Mouse (Mus musculus) adrenal gland, postnatal 10 days (tissue): ENCODE measurements around the gene Wdr5b. TPM values are rescaled to one million over a fixed set of nuclear protein-coding genes. Genes with fewer than 3 reads are reported as not detected.
A peak's percentile ranks its signal among the peaks of the same experiment; 100 is the strongest.
"Not testable (repeated sequence)": the region's sequence is repeated elsewhere in the genome, so short reads cannot be mapped to it uniquely, and the experiment has no call there.

ENCODE experiments used
- DNase-seq: peaks from one replicate; pipeline ENCODE4 v3.0.0; 2021; ENCODE audit warnings: mixed read lengths
- long read RNA-seq, 2 experiments: library from polyadenylated mRNA; stranded (forward); transcript quantifications; one replicate each; pipeline ENCODE4 v2.0.0; 2021
- total RNA-seq, 2 experiments: library from RNA; stranded (reverse); gene quantifications; 2 replicates each; pipeline ENCODE4 v1.2.3; 2021

Wdr5b gene
- total RNA-seq = 1 to 10 TPM; 4.3 to 5.3 TPM
- long read RNA-seq, experiment 1, transcript Wdr5b-201 (1 exons, 2,739 nt) = major isoform, 13 of 13 reads
- long read RNA-seq, experiment 1, partial matches to known transcripts = 0 of 13 reads
- long read RNA-seq, experiment 1, other reads (novel, unspliced or antisense) = 0 of 13 reads
- long read RNA-seq, experiment 2, transcript Wdr5b-201 (1 exons, 2,739 nt) = major isoform, 6 of 6 reads
- long read RNA-seq, experiment 2, partial matches to known transcripts = 0 of 6 reads
- long read RNA-seq, experiment 2, other reads (novel, unspliced or antisense) = 0 of 6 reads

DNA sequence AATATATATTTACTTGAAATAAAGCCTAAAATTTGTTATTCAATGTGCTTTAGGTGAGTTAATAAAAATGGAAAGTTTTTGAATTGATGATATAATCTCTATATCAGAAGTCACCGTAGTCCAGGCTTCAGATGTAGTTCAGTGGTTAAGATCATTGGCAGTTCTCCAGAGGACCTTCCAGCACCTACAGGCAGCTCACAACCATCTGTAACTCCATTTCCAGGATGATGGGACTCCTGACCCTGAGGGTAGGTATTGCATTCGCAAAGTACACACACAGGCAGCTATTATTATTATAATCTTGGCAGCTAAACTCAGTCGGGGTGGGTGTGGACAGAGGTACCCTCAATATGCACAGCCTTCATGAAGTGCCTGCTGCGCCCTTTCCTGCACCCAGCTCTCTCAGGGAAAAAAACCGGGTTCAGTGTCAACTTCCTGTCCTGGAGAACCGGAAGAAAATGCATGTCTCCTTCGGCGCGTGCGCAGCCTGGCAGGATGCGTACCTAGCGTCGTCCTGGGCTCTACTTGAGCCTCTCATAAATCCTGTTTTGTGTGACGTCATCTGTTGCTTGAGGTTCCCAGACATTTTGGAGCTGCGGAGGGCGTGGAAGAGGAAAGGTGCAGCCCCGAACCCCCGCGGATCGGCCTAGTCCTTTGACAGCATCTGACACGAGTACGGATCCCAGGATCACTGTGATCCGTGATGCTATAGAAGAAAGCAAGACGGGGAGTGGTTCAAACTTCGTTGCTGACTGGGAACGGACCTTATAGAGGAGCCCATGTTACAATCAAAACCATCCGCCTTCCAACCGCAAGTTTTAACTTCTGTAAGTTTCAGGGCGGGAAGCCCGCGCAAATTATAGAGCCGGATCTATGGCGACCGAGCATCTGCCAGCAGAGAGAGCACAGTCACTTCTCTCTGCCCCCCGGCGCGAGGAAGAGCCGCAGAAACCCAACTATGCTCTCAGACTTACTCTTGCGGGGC, at the start of gene Wdr5b:
Gene Wdr5b, plus strand, starts transcription at position 551 of the 985 bp plus-strand sequence.
- peak; percentile 91 for DNase-seq

DNA sequence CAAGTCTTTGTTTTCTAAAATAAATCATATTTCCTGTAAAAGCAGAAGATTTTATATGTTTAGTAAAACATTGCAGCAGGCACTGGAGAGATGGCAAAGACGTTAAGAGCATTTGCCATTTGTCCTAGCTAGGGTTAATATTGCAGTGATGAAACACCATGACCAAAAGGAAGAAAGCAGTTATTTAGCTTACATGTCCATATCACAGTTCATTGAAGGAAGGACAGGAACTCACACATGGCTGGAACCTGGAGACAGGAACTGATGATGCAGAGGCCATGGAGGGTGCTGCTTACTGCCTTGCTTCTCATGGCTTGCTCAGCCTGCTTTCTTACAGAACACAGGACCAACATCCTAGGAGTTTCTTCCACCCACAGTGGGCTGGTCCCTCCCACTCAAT, 48.6 kb upstream of the Wdr5b start:
- DNase-seq = no peak

GRCm38 (mm10) chr16:35993316-35993715, 47.7 kb upstream of the Wdr5b start:
- no peak for DNase-seq

DNA sequence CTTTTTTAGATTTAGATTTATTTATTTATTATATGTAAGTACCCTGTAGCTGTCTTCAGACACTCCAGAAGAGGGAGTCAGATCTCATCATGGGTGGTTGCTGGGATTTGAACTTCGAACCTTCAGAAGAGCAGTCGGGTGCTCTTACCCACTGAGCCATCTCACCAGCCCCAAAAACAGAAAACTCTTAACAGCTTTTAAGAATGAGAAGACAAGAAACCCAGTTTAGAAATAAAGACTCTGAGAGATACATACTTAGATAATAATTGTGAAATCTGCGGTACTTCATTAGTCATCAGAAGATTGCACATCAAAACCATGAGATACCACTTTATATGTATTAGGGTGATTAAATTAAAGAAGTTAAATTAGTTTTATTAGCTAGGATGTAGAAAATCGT, 42.1 kb upstream of the Wdr5b start:
- not testable (repeated sequence) for DNase-seq

DNA sequence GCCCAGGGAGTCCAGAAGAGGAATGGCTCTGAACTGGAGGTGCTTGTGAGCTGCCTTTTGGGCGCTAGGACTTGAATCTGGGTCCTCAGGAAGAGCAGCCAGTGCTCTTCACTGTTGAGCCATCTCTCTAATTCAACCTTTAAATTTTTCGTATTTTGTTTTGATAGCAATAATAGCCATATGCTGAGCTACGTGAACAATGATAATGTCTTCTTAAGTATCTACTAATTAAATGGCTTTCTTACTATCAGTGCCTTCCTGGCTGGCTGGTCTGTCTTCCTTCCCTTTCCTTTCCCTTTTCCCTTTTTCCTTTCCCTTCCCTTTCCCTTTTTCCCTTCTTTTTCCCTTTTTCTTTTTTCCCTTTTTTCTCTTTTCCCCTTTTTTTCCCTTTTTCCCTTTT, 32.6 kb upstream of the Wdr5b start:
- DNase-seq = no peak

GRCm38 (mm10) chr16:36016335-36016734, 24.7 kb upstream of the Wdr5b start:
- no peak for DNase-seq

DNA sequence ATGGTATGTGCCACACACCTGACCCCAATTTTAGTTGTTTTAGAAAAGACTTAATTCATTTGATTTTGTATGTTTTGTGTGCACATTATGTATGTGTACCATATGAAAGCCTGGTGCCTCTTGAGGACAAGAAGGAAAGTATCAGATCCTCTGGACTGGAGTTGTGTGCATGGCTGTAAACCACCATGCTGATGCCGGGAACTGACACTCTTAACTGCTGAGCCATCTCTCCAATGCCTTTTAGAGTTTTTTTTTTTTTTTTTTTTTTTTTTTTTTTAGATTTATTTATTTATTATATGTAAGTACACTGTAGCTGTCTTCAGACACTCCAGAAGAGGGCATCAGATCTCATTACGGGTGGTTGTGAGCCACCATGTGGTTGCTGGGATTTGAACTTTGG, 12.9 kb upstream of the Wdr5b start:
- DNase-seq = not testable (repeated sequence)

DNA sequence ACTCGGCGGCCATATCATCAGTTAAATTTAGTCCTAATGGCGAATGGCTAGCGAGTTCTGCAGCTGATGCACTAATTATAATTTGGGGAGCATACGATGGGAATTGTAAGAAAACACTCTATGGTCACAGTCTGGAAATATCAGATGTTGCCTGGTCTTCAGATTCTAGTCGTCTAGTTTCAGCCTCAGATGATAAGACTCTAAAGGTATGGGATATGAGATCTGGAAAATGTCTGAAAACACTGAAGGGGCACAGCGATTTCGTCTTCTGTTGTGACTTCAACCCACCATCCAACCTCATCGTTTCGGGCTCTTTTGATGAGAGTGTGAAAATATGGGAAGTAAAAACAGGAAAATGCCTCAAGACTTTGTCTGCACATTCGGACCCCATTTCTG, 633 bp downstream of the Wdr5b start:
- no peak for DNase-seq

DNA sequence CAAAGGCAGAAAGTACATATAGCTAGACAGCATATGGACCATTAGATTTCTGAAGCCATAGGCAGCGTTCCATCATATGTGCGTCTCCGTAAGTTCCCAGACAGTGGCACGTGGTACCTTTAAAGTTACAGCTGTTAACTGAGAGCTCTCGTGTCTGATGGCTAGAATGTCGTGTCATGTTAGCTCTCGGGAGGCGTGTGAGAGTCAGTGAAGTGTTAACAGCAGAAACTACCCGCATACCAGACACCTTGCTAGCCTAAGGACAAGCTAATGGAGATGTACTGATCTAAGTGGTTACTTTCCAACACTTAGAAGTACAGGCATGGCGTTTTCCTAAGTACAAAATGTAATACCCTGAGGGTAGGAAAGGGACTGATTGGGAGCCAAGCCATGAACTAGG, 2.1 kb downstream of the Wdr5b start:
- DNase-seq = no peak

DNA sequence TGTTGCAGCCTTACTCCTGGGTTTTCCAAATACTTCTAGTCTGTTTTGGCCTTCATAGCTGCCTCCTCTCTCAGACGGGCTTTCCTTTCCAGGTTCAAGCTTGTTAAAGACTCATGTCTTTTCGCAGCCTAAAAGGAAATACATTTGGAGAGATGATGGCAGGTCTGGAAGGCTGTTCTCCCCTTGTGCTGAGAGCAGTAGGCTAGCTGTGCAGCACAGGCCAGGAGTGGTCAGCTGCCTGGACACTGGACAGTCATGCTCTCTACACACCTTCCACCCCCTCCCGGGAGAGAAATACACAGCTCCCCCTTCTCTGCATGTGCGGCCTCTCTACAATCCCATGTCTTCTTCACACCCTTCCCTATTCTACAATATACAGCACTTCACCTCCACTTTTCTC, 3.0 kb downstream of the Wdr5b start:
- no peak for DNase-seq

GRCm38 (mm10) chr16:36047538-36047937, 6.5 kb downstream of the Wdr5b start:
- no peak for DNase-seq

DNA sequence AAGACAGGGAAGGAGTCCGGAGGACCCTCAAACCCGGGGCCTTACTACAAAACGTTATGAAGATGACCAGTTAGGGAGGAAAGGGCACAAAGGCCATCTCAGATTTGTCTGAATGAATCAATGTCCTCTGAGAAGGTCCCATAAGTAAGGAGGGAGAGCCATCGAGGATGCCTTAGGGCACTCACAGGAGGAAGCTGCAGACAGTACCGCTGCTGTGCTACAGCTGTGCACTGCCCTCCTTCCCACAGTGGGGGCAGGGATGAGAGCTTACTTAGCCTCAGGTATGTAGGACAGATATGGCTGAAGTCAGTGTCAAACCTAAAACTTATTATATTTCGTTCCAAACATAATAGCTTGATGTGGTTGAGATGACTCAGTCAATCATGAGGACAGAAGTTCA, 10.5 kb downstream of the Wdr5b start:
- no peak for DNase-seq

DNA sequence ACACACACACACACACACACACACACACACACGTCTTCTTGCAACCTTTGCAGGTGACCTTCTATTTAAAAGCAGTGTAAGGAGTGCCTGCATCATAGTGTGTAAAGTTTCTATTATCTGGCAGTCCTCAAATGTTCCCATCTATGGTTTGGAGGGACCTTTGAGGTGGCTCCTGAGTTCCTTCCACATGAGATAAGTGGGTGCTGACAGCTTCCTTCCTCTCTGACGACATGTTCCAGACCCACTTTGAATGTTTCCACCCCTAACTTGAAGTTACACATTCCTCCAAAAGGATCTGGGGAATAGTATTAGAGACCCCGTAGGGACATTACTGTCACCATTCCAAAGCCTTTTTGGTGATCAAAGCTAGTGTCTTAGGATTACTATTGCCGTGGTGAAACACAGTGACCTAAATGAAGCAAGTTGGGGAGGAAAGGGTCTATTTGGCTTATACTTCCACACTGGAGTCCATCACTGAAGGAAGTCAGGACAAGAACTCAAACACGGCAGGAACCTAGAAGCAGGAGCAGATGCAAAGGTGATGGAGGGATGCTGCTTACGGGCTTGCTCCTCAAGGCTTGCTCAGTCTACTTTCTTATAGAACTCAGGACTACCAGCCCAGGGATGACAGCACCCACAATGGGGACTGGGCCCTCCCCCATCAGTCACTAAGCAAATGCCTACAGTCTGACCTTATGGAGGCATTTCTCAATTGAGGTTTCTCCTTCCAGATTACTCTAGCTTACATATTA, 12.7 kb downstream of the Wdr5b start:
- no peak for DNase-seq

DNA sequence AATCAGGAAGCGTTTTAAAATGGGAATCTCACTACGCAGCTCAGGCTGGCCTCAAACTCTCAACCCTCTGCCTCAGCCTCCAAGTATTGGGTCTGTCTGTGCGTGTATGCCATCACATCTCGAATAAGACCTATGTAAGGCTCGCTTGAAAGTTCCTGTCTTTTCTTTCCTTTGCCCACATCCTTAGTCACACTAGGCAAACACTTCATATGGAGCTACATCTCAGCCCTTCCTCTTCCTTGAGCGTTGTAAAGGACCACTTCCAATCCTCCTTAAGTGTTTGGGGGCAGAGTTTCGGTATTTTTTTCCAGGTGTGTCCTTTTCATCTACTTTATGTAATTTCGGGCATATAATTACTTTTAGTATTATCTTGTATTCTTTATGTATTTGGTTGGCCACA, 13.9 kb downstream of the Wdr5b start:
- DNase-seq = no peak

- peak; percentile 38 for DNase-seq
Observed at GRCm38 (mm10) chr16:36056416-36056815, 15.4 kb downstream of the Wdr5b start.

DNA sequence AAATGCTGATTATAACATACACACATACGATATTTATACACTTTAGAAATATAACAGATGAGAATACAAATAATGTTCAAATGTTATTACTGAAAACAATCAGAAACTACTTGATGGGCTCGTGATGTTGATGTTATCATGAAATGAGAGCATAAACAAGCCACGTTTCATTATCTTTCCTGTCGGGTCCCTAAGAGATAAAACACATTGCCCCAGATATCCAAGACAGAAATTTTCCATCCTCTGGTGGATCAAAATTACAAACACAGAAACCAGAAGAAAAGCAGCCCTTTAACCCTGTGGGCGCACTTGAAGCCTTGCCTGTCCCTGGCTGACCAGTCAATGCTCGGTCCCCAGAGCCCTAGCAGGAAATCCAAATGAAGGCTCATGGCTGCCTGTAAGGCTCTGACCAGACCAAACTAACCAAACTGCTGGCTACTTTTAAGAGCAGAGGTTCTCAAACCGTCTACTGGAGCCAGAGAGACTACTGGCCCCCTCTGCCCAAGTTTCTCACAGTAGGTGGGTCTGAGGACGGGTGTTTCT, 17.0 kb downstream of the Wdr5b start:
- DNase-seq = no peak

- DNase-seq = not testable (repeated sequence)
Observed at GRCm38 (mm10) chr16:36062534-36062933, 21.5 kb downstream of the Wdr5b start.

- no peak for DNase-seq
Observed at GRCm38 (mm10) chr16:36063315-36063714, 22.3 kb downstream of the Wdr5b start.

GRCm38 (mm10) chr16:36064904-36065303, 23.9 kb downstream of the Wdr5b start:
- no peak for DNase-seq

- DNase-seq = no peak
Observed at GRCm38 (mm10) chr16:36067694-36068093, 26.7 kb downstream of the Wdr5b start.

DNA sequence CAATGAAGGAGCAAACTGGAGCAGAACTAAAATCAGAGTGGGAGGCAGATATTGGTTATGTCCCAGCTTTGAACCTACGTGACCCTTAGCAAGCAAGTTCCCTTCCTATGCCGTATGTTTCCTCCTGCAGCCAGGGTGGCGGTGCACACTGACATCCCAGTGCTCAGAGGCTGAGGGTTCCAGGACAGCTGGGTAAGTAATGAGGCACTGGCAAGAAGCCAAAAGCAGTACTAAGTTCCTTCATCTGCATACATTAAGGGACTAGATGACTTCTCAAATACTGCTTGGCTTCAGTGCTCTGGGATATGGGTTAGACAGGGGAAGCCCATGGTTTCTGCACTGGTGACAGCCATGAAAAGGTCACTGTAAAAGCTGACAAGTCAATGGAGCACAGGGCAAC, 27.4 kb downstream of the Wdr5b start:
- DNase-seq = no peak

DNA sequence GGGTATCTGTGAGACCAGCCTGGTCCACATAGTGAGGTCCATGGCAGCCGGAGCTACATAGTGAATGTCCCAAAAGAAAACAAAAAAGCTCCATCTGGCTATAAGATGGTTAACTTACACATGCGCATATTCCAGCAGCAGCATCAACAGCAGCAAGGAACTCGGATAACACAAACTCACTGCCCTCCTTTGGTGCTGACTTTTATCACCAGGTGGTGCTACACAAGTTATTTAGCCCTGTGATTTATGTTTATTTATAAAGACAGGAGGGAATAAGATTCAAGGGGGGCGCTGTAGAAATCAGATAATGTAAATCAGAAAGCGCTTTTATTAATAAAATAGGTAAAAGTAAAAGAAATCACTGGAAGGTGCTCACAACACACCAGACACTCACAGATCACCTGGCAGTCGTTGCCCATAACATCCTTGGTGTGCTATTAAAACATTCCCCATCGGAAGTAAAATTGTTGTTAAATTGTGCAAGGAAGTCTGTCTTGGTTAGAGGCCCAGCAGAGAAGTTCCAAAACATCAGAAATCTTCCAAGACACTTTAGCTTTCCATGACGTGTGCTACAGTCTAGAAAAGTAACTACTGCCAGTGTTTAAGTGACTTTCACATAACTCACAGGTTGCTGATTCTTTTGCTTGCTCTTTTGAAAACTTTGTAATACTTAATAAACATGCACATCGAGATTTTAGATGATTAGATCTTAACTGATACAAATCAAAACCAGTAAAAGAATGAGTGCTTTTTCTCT, 29.0 kb downstream of the Wdr5b start:
- DNase-seq = no peak
